Mouse (Mus musculus) spleen, postnatal 4 days (tissue): ENCODE results near the gene Lypla2.
"Not testable (repeated sequence)": the region's sequence is repeated elsewhere in the genome, so short reads cannot be mapped to it uniquely, and the experiment has no call there.

ENCODE experiments used
- DNase-seq, 2 experiments: peaks; one replicate each; pipeline ENCODE4 v3.0.0; 2022; ENCODE audit warnings: low spot score in 2 of 2

Gene Lypla2

GRCm38 (mm10) chr4:135972556-135972906 lies at the start of gene Lypla2:
Lypla2 (minus strand) TSS chr4:135972626.
- peak; percentile 80 to 90 for DNase-seq

- DNase-seq = peak; percentile 100
Observed at GRCm38 (mm10) chr4:136021549-136022047, 49.2 kb upstream of the Lypla2 start, which contains the start of gene Eloa. Eloa (minus strand) TSS chr4:136021763.

GRCm38 (mm10) chr4:136020743-136021548 lies 48.5 kb upstream of the Lypla2 start:
- DNase-seq = peak; percentile 31 to 70

- no peak for DNase-seq
Observed at GRCm38 (mm10) chr4:136016059-136016602, 43.7 kb upstream of the Lypla2 start.

GRCm38 (mm10) chr4:136010586-136010985 lies 38.2 kb upstream of the Lypla2 start:
- no peak for DNase-seq

GRCm38 (mm10) chr4:136008782-136009447 lies 36.5 kb upstream of the Lypla2 start:
- DNase-seq = no peak

- no peak for DNase-seq
Observed at GRCm38 (mm10) chr4:136006821-136007220, 34.4 kb upstream of the Lypla2 start.

- no peak for DNase-seq
Observed at GRCm38 (mm10) chr4:136004921-136005320, 32.5 kb upstream of the Lypla2 start.

GRCm38 (mm10) chr4:136004107-136004675 lies 31.8 kb upstream of the Lypla2 start:
- DNase-seq = no peak

- DNase-seq = no peak
Observed at GRCm38 (mm10) chr4:135995118-135995517, 22.7 kb upstream of the Lypla2 start.

- no peak for DNase-seq
Observed at GRCm38 (mm10) chr4:135993941-135994340, 21.5 kb upstream of the Lypla2 start.

- DNase-seq = no peak
Observed at GRCm38 (mm10) chr4:135987714-135988113, 15.3 kb upstream of the Lypla2 start.

- DNase-seq = peak; percentile 95 to 97
Observed at GRCm38 (mm10) chr4:135986943-135987710, 14.7 kb upstream of the Lypla2 start, which contains the start of gene Pithd1. Pithd1 (minus strand) TSS chr4:135987264.

- no peak for DNase-seq
Observed at GRCm38 (mm10) chr4:135986301-135986942, 14.0 kb upstream of the Lypla2 start.

- no peak for DNase-seq
Observed at GRCm38 (mm10) chr4:135985769-135986168, 13.3 kb upstream of the Lypla2 start.

- peak in 1 of 2 experiments; percentile 74 for DNase-seq
Observed at GRCm38 (mm10) chr4:135985193-135985592, 12.8 kb upstream of the Lypla2 start.

GRCm38 (mm10) chr4:135984556-135984955 lies 12.1 kb upstream of the Lypla2 start:
- DNase-seq = no peak

- no peak for DNase-seq
Observed at GRCm38 (mm10) chr4:135981524-135982063, 9.2 kb upstream of the Lypla2 start.

- DNase-seq = not testable (repeated sequence)
Observed at GRCm38 (mm10) chr4:135980223-135980622, 7.8 kb upstream of the Lypla2 start.

GRCm38 (mm10) chr4:135976146-135976545 lies 3.7 kb upstream of the Lypla2 start:
- DNase-seq = peak in 1 of 2 experiments; percentile 57
